Mouse (Mus musculus) adrenal gland, adult 8-10 months (tissue): Measurements from ENCODE around the gene Trip13. TPM values are rescaled to one million over a fixed set of nuclear protein-coding genes. Genes with fewer than 3 reads are reported as not detected.
A peak's percentile ranks its signal among the peaks of the same experiment; 100 is the strongest.

Experiments
- DNase-seq: peaks from one replicate; pipeline ENCODE4 v3.0.0; 2022
- total RNA-seq, 4 experiments: library from RNA; stranded (reverse); gene quantifications; 2 replicates each; pipeline ENCODE4 v1.2.4; 2022

Gene Trip13
- 1 to 10 TPM in 3 of 4 experiments, under 1 TPM in 1; 0.87 to 1.6 (median 1.2) TPM for total RNA-seq

GRCm38 (mm10) chr13:73937321-73938176 is at the start of gene Trip13, which contains the start of gene Brd9:
Gene Trip13, minus strand, starts transcription at chr13:73937784.
Gene Brd9, plus strand, starts transcription at chr13:73937811.
- DNase-seq: peak; percentile 82

GRCm38 (mm10) chr13:73976935-73977334 is 39.4 kb upstream of the Trip13 start:
- DNase-seq: no peak

DNA sequence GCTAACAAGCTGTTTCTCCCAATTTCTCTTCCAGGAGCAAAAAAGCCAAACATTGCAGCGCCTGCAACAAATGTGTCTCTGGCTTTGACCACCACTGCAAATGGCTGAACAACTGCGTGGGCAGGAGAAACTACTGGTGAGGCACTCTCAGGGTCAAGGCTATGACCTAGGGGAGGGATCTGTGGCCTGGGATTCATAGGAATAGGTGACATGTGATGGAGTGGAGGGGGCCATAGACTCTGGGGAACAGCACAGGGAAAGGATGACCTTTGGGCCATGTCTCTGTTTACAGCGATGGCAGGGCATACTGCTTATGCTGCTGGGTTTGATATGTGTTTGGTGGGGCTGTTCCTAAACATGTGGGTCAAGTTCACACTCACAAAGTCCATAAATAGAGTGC is 36.9 kb upstream of the Trip13 start:
- DNase-seq: no peak

DNA sequence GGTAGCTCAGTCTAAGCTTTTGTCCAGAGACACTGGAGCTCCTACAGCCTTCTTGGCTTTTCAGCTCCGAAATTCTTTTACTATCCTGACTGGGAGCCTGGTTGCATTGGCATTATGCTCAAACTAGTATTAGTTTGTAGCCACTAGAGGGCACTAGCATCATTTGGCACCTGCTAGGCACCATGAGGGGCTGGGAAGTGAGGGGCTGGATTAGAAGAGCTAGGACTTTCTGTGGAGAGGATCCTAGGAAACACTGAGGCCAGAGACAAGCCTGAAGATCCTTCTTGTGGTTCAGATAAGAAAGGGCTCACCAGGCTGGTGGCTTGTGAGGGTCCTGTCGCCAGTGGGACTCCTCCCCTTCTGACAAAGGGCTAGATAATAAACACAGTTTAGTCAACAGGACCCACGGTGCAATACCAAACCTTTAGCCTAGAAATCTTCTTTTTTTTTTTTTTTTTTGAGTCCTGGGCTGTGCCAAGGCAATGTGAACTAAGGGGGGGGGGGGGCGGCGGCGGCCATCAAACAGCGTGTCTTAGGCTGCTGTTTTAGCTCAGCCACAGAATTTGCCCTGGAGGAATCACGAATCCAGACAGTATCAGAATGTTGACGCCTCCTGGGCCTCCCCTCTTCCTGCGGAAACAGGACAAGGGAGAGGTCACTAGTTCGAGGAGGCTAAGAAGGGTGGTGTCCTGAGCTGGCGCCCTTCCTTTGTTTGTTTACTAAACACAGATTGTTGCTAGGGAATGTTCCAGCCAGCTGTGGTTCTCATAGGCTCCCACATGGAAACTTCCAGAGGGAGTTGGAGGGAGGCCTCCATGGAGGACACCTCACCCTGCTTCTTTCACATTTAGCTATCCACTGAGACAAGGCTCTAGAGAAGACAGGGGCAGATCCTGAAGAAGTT is 33.2 kb upstream of the Trip13 start:
- peak; percentile 61 for DNase-seq

GRCm38 (mm10) chr13:73963551-73963950 is 26.0 kb upstream of the Trip13 start, which contains the start of gene Zdhhc11:
Gene Zdhhc11, plus strand, starts transcription at chr13:73963851.
- DNase-seq: no peak

DNA sequence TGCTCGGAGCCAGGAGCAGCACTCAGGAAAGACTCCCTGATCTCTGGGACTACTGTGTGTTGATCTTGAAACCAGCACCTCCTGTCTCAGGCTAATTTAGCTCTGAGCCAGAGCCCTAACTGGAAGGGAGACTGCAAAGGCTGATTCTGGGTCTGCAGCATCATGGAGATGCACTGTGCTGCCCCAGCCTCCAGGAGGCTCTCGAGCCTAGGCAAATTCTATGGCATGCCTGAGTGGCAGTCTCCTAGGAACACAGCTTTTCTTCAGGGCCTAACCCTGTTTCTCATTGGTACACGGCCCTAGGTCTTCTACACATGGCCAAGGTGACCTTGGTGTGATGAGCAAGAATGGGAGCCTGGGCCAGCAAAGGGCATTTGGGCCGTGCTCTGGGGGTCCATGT is 23.6 kb upstream of the Trip13 start:
- no peak for DNase-seq

DNA sequence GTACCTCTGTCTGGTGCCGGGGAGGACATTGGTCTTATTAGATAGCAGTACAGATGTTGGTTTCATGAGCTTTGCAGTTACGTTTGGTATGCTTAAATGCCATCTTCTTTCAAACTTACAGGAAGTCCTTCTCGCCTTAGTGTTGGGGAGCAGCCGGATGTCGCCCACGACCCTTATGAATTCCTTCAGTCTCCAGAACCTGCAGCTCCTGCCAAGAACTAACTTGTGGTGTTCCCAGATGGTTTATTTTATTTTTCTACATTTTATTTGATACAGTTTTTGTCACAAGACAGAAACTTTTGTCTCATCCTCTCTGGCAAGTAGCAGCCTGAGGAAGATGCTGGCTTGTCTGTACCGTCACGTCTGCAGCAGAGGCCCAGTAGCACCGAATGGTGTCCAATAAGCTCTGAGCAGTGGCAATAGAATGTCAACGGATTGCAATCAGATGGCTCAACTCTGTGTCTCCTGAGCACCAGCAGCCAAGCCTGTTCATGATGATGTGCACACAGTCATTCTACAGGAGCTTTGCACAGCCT is 22.6 kb upstream of the Trip13 start:
- no peak for DNase-seq

GRCm38 (mm10) chr13:73955531-73955930 is 17.9 kb upstream of the Trip13 start:
- no peak for DNase-seq

GRCm38 (mm10) chr13:73954666-73955065 is 17.1 kb upstream of the Trip13 start:
- DNase-seq: no peak

DNA sequence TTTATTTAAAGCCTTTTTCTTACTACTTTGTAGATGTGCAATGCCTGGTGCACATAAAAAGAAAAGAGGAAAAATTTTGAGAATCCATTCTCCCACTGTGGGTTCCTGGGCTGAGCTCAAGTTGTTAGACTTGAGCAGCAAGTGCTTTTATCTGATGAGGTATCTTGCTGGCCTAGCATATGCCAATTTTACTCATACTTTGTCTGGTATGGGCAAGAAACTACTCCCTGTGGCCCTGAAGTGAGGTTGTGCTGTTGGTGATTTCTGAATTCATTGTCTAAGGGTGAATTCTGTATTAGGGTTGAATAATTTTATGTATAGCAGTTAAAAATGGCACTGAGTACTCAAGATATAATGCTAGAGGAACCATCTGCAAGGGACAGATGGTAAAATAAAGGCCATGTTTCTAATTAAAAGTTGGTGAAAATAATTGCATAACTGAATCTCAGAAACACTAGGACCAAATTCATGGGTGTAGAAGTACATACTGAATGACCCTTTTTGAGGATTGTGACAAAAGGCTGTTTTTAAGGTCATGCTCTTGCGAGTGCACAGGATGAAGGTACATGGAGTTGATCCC is 16.1 kb upstream of the Trip13 start:
- DNase-seq: no peak

- no peak for DNase-seq
Observed at GRCm38 (mm10) chr13:73944606-73945005, 7.0 kb upstream of the Trip13 start.

- DNase-seq: no peak
Observed at GRCm38 (mm10) chr13:73939101-73939500, 1.5 kb upstream of the Trip13 start.

DNA sequence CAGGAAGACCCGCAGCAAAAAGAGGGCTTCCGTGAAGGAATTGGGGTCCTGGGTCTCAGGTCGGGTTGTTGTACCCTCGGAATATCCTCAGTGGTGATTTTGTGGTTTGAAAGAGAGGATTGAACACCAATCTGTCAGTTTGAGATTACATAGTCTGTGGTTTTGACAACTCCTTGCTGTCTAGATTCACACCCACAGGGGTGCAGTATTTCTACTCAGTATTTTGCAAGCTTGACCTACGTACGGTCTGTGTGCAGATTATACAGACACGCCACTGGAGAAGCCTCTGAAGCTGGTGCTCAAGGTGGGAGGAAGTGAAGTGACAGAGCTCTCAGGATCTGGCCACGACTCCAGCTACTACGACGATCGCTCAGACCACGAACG is 585 bp upstream of the Trip13 start:
- no peak for DNase-seq

GRCm38 (mm10) chr13:73936938-73937320 is 655 bp downstream of the Trip13 start:
- no peak for DNase-seq

DNA sequence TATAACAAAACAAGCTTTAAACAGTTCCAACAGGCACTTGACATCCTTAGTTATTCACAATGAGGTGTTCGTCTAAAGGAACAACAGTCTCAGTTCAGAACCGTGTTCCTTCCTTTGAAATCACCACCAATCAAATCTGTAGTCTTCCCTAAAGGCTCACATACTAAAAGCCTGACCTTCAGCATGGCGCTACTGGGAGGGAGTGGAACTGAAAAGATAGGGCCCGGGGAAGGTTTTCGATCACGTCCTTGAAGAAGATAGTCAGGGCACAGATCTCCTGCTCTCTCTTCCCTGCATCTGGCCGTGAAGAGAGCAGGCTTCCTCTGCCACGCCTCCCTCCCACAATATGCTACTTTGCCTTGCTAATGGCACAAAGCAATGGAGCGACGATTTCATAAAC is 5.4 kb downstream of the Trip13 start:
- DNase-seq: no peak

DNA sequence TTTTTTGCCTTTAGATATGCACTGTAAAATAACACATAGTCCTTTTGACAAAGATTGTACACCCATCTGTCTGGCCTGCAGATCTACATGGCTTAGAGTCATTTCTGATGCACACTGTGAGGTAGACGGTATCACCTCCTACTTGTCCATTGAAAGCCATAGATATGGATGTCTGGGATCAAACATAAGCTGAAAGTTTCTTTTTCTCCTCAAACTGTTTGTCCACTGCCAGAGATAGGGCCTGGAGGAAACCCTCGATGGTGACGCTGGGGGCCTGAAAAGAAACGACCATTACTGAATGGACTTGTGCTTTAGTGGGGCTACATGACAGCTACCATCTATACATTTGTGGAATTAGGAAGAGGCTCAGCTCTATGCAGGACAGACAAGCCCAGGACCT is 24.5 kb downstream of the Trip13 start:
- no peak for DNase-seq

- DNase-seq: peak; percentile 15
Observed at GRCm38 (mm10) chr13:73907683-73908412, 29.7 kb downstream of the Trip13 start.

DNA sequence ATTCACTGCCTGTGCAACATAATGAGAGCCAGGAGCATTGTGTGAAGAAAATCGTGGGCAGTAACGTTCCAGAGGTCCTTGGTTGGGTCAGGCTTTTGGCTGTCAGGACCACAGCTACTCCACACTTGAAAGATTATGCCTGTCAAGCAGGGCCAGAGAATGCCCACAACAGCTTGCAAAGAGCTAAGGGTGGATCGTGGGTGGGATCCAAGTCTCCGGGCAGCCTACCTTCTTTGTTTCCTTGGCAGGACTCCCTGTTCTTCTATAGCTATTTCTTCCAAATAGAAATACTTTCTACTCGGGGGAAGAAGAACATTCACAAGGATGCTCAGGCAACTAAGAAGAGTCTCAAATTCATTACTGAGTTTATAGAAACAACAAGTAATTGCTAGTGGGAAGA is 30.4 kb downstream of the Trip13 start:
- DNase-seq: no peak

DNA sequence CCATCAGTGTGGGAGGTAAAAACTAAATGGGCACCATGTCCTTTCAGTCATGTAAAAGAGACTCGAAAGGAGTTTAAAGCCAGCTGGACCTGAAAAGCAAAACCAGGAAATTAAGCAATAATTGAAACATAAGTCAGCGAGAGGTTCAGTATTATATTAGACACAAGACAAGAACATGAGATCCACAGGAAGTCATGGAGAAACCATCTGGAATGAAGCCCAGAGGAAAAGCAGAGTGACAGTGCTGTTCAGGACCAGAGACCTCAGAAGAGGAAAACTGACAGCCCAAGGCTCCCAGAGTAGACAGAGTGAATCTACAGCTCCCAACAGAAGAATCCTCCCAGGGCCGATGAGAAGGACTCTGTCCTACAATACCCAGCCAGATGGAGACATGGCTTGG is 40.0 kb downstream of the Trip13 start:
- DNase-seq: no peak

- DNase-seq: peak; percentile 6
Observed at GRCm38 (mm10) chr13:73892493-73893178, 44.9 kb downstream of the Trip13 start.

GRCm38 (mm10) chr13:73887415-73887874 is 50.1 kb downstream of the Trip13 start:
- no peak for DNase-seq
